Mouse (Mus musculus) testis, postnatal 10 days (tissue): Measurements from ENCODE around the gene Ppp1r13b.

ENCODE experiments used
- DNase-seq: peaks from one replicate; pipeline ENCODE4 v3.0.0; 2021; ENCODE audit warnings: low spot score

Ppp1r13b gene

GRCm38 (mm10) chr12:111878213-111878612 lies 29.7 kb downstream of the Ppp1r13b start:
- peak; percentile 94 for DNase-seq

- no peak for DNase-seq
Measured at GRCm38 (mm10) chr12:111875499-111875898, 32.4 kb downstream of the Ppp1r13b start.

GRCm38 (mm10) chr12:111874601-111875140 lies 33.2 kb downstream of the Ppp1r13b start:
- DNase-seq, result no peak

- no peak for DNase-seq
Measured at GRCm38 (mm10) chr12:111872079-111872478, 35.8 kb downstream of the Ppp1r13b start.

GRCm38 (mm10) chr12:111870811-111871210 lies 37.1 kb downstream of the Ppp1r13b start:
- DNase-seq, result no peak

GRCm38 (mm10) chr12:111869806-111870205 lies 38.1 kb downstream of the Ppp1r13b start:
- no peak for DNase-seq

GRCm38 (mm10) chr12:111864206-111864824 lies 43.6 kb downstream of the Ppp1r13b start:
- no peak for DNase-seq

- no peak for DNase-seq
Measured at GRCm38 (mm10) chr12:111855448-111855847, 52.5 kb downstream of the Ppp1r13b start.

- no peak for DNase-seq
Measured at GRCm38 (mm10) chr12:111853546-111853945, 54.4 kb downstream of the Ppp1r13b start.

GRCm38 (mm10) chr12:111853011-111853436 lies 54.9 kb downstream of the Ppp1r13b start:
- peak; percentile 67 for DNase-seq

- DNase-seq, result no peak
Measured at GRCm38 (mm10) chr12:111851745-111852144, 56.2 kb downstream of the Ppp1r13b start.

GRCm38 (mm10) chr12:111851235-111851634 lies 56.7 kb downstream of the Ppp1r13b start:
- DNase-seq, result no peak

- DNase-seq, result no peak
Measured at GRCm38 (mm10) chr12:111848300-111848798, 59.6 kb downstream of the Ppp1r13b start.

GRCm38 (mm10) chr12:111846815-111847214 lies 61.1 kb downstream of the Ppp1r13b start:
- DNase-seq, result no peak

GRCm38 (mm10) chr12:111845953-111846352 lies 62.0 kb downstream of the Ppp1r13b start:
- DNase-seq, result no peak

- DNase-seq, result no peak
Measured at GRCm38 (mm10) chr12:111843470-111843869, 64.4 kb downstream of the Ppp1r13b start.

- no peak for DNase-seq
Measured at GRCm38 (mm10) chr12:111842565-111843433, 65.1 kb downstream of the Ppp1r13b start.

- DNase-seq, result no peak
Measured at GRCm38 (mm10) chr12:111833457-111833856, 74.5 kb downstream of the Ppp1r13b start.

- DNase-seq, result no peak
Measured at GRCm38 (mm10) chr12:111832643-111833042, 75.3 kb downstream of the Ppp1r13b start.

GRCm38 (mm10) chr12:111830375-111830774 lies 77.5 kb downstream of the Ppp1r13b start:
- DNase-seq, result no peak

- no peak for DNase-seq
Measured at GRCm38 (mm10) chr12:111829954-111830353, 78.0 kb downstream of the Ppp1r13b start.

- DNase-seq, result no peak
Measured at GRCm38 (mm10) chr12:111829447-111829846, 78.5 kb downstream of the Ppp1r13b start.

GRCm38 (mm10) chr12:111827556-111827955 lies 80.4 kb downstream of the Ppp1r13b start:
- no peak for DNase-seq
